Mouse (Mus musculus) left cerebral cortex, adult 11 months (tissue): ENCODE data around the gene Fbf1.

Source experiments
- DNase-seq: peaks from one replicate; pipeline ENCODE4 v3.0.0; 2022; ENCODE audit warnings: low spot score

Fbf1 gene

DNA sequence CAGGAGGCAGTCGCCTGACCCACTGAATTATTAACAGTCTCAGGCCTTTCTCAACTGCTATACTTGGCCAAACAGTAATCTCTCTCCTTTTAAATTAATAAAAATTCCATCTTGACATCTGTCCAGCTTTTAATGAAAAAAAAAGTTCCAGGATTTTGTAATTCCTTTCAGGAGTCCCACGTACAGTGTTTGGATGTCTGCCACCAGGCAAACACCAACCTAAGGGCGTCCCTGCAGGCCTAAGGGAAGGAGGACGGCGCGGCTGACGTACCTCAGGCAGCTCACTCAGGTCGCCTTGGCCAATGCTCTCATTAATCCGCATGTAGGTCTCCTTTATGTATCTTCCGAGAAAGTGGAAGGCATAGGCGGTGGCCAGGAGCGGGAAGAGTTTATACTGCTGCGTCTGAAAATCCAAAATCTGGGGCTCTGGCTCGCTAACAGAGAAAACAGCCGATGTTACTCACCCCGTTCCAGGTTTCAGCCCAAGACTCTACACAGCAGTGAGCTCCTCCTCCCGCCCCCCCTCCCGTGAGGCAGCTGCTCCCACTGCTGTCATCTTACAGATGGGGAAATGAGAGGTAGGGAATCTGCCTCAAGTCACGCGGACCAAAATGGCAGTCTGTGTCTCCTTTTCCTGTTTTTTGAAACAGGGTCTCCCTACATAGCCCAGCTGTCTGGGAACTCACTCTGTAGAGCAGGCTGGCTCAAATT lies 10.6 kb upstream of the Fbf1 start:
- DNase-seq = no peak

DNA sequence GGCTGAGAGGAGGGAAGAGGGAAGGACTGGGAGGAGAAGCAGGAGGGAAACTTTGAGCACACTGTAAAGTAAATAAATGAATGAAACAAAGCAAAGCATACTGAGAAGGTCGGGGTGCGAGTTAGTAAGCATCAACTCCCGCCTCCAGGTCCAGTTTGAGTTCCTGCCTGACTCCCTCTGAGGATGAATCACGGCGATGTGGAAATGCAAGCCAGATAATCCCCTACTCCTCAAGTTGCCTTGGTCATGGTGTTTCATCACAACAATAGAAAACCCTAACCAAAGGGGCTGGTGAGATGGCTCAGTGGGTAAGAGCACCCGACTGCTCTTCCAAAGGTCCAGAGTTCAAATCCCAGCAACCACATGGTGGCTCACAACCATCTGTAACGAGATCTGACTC lies 8.0 kb upstream of the Fbf1 start:
- DNase-seq = no peak

DNA sequence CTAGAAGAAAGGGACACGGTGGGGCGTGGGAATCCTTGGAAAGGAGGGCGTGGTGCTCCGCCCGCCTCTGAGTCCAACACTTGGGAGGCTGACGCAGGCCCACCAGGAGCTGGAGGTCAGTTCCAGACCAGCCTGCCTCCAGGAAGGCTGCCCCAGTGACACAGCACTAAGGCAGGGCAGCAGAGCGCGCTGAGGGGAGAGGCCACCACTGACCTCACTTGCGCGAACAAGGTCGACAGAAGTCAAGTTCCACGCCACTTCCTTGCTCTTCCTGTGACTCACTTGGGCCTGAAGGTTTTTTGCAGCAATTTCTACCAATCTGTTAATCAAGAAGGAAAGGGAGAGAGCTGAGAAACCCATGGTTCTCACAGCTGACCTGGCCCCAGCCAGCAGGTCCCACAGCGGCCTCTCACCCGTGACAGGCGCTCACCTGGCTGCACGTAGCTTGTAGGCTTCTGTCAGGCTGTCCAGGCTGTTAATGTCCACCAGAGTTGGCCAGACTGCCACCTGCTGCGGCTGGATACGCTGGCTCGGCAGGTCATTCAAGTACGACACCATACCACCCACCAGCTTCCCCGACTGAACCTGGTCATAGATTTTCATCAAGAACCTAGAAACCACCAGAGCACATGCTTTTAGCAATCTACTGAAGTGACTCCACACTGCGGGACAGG lies 6.9 kb upstream of the Fbf1 start:
- no peak for DNase-seq

DNA sequence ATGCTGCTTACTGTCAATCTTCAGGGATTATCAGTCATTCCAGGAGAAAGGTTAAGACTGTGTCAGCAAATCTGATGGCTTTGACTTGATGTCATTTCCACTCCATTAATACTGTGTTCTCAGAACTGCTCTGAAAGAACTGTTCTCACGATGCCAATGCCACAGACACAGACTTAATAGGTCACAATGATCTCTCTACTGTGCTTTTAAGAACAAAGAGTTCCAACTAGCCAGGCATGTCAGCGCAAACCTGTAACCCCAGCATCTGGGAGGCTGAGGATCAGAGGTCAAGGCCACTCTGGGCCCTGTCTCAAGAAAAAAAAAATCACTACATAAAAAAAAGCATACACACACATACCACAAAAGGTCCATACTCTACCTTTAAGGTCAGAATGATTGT lies 4.0 kb upstream of the Fbf1 start:
- no peak for DNase-seq

DNA sequence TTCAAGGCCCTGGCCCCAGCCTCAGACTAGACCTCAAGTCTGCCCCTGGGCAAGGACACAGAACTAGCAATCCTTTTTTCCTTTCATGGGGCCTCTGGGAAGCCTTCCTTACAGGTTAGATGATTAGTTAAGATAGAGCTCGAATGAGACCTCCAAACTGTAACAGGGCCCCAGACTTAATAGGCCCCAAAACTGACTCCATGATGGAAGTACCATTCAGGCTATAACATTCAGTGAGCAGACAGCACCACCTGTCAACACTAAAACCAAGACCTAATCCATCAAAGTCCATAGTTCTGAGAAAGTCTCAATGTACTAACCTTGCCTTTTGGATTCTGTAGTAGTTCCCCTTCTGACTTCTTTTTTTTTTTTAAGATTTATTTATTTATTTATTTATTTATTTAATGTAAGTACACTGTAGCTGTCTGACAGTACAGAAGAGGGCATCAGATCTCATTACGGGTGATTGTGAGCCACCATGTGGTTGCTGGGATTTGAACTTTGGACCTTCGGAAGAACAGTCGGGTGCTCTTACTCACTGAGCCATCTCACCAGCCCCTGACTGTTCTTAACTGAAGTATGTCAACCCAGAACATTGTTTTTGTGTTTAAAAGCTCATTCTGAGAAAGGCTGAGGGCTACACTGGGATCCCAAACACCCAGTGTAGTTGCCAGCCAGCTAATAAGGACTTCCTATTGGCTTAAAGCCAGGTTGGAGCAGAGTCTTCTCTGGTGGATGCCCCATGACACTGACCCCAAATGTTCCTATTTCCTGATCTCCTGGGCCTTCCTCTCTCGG lies 2.2 kb upstream of the Fbf1 start:
- no peak for DNase-seq

DNA sequence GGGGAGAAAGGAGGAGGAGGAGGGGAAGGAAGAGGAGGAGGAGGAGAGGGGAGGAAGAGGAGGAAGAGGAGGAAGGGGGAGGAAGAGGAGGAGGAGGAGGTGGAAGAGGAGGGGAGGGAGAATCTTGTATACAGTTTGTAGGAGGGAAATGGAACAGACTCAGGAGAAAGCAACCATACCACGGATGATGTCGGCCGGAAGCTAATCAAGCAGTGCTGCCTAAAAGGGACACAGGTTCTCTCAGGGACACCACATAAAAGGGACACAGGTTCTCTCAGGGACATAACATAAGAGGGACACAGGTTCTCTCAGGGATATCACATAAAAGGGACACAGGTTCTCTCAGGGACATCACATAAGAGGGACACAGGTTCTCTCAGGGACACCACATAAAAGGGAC lies 1.2 kb upstream of the Fbf1 start:
- no peak for DNase-seq

DNA sequence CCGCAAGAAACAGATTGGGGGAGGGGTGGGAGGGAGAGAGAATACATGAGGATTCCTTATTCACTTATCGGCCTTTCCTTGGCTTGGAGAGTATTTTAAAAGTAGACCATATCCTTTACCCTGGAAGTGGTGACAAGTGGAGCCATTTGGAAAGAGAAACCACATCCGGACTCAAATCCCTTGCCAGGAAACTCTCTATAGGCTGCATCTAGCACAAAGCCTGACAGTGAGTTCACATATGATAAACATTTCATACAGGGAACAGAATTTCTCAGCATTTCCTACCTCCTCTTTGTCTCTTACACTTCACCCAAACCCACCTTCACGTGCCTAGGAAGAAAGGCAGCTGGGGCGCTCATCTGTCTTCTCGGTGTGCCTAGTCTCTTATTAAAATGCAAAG lies 734 bp downstream of the Fbf1 start:
- no peak for DNase-seq

DNA sequence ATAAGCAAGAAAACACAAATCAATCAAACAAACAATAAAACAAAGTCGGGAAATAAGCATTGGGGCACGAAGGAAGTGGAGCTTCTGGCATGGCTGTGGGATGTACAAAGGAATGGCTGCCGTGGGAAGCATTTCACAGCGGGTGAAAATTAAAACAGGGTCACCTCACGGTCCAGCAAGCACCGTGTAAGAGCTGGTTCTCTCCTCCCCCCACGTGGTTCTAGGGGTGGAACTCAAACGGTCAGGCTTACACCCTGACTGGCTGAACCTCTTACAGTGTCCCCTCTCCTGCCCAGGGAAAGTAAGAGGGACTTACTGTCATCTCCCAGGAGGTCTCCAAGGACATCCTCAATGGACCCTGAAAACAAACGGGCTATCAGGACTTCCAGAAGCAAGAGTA lies 5.0 kb downstream of the Fbf1 start:
- no peak for DNase-seq

GRCm38 (mm10) chr11:116162146-116162545 lies 5.8 kb downstream of the Fbf1 start:
- peak; percentile 63 for DNase-seq

- DNase-seq = no peak
Observed at GRCm38 (mm10) chr11:116161312-116161711, 6.7 kb downstream of the Fbf1 start.

- DNase-seq = no peak
Observed at GRCm38 (mm10) chr11:116150960-116151359, 17.0 kb downstream of the Fbf1 start.

DNA sequence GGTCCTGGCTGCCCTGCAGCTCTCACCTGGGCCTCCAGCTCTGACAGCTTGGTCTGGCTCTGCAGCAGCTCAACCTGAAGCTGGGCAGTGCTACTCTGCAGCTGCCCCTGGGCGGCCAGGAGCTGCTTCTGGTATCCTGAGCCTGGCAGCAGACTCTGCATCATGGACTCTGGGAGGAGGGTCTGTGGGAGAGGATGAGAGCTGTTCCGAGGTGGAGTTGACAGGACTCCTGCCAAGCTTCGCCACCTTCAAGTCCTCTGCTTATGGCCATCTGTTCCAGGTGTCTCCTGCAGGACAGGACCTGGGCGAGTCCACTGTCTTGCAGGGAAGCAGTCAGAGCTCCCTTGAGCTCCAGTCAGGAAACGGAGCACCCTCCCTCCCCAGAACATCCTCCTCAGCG lies 18.6 kb downstream of the Fbf1 start:
- no peak for DNase-seq

- DNase-seq = no peak
Observed at GRCm38 (mm10) chr11:116148761-116149221, 19.2 kb downstream of the Fbf1 start.

- DNase-seq = peak; percentile 47
Observed at GRCm38 (mm10) chr11:116146294-116146985, 21.5 kb downstream of the Fbf1 start.

DNA sequence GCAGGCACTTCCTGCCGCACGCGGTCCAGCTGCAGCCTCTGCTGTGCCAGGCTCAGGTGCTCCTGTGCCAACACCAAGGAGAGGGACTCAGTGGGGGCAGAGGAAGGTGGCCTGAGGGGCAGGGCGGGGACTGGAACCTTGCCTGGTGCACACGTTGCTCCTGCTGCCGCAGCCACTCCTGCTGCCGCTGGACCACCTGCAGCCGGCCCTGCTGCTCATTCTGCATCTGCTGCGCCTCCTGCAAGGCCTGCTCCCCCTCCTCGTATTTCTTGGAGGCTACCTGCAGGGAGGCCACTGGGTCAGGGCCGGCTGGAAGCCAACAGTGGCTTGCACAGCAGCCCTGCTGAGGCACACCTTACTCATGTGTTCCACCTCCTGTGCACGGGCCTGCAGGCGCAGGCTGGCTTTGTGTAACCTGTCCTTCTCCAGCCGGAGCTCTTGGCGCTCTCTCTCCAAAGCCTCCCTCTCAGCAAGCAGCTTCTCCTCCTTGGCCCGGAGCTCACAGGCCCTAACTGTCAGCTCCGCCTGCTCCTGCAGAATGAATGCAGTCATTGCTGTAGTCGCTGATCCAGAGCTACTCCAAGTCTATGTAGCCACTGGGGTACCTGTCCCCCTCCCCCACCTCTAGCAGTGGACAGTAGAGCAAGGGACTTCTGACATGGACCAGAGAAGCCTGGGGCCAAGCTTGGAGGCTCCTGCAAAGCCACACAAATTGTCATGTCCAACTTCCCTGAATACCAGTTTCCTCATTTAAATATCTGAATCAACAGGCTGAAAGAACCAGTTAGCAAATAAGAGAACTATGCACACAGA lies 22.3 kb downstream of the Fbf1 start:
- DNase-seq = no peak

DNA sequence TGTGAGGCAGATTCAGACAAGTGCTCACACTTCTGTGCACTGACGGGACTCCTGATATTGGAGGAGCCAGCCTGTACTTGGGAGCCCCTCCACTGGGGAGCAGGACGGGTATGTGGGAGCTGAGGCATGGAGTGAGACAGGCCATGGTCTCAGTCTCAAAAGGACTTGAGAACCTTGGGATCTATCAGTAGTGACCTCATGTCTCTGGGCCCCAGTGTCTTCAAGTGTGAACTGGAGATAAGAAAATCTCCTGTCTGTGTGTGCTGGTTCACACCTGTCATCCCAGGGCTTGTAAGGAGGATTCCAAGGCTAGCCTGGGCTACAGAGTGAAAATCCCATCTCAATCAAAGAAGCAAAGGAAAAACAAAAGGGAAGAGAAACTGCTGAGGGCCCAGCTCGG lies 24.5 kb downstream of the Fbf1 start:
- no peak for DNase-seq

GRCm38 (mm10) chr11:116142211-116142991 lies 25.6 kb downstream of the Fbf1 start:
- no peak for DNase-seq

- peak; percentile 85 for DNase-seq
Observed at GRCm38 (mm10) chr11:116138468-116139138, 29.4 kb downstream of the Fbf1 start, which contains the start of gene Mrpl38. TSS of gene Mrpl38 (minus strand) at chr11:116138868.

DNA sequence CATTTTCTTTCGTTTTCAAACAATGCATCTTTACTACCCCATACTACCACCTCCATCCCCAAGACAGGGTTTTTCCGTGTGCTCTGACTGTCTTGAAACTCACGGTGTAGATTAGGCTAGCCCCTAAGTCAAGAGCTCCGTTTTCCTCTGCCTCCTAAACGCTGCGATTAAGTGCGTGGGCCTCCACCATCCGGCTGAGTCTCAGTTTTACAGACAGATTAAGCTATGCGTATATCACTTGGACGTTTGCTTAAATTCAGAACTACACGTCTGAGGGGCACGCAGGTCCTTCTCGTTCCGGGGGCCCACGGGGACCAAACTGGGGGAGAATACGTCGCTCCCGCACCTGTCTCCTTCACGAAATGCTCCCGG lies 29.9 kb downstream of the Fbf1 start:
- no peak for DNase-seq

DNA sequence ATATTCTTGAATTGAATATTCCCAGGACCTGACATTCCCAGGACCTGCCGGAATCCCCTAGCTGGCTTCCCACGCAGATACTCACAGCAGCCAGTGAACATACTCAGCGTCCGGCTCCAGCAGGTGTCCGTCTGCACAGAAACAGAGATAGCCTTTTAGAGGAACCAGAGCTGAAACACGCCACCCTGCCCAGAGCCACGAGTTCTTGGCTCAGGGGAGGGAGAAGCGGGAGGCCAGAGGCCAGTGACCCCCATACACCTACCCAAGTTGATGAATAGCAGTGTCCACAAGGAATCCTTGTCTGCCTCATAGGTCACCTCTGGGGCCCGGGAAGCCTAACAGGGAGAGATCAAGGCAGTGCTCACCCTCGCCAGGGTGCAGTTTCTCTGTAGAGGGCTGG lies 33.8 kb downstream of the Fbf1 start:
- no peak for DNase-seq
